Mouse (Mus musculus) heart, embryonic 12.5 days (tissue): ENCODE data around the gene Adgrg1. TPM values are rescaled to one million over a fixed set of nuclear protein-coding genes. Genes with fewer than 3 reads are reported as not detected.

Experiments
- ATAC-seq: fragments of 200-750 bp; cut with Nextera tagmentation; 2 replicates; pipeline ENCODE4 v1.8.0; 2017; ENCODE audit warnings: moderate TSS enrichment, moderate library complexity; ENCODE audit not compliant: insufficient number of reproducible peaks, low FRiP score
- H3K27ac ChIP-seq: fragments of 300-500 bp; sonication (generic); 2 replicates; pipeline ENCODE4 v1.5.1; 2016; ENCODE audit warnings: mild to moderate bottlenecking, moderate library complexity; ENCODE audit not compliant: poor library complexity, severe bottlenecking
- H3K27me3 ChIP-seq: fragments of 300-500 bp; sonication (generic); replicated peaks from 2 replicates; pipeline ENCODE4 v1.6.1; 2016; ENCODE audit warnings: mild to moderate bottlenecking, moderate library complexity
- H3K36me3 ChIP-seq: fragments of 300-500 bp; sonication (generic); 2 replicates; pipeline ENCODE4 v1.6.1; 2016; ENCODE audit warnings: mild to moderate bottlenecking, moderate library complexity
- H3K4me1 ChIP-seq: fragments of 300-500 bp; sonication (generic); replicated peaks from 2 replicates; pipeline ENCODE4 v1.6.1; 2016; ENCODE audit warnings: mild to moderate bottlenecking
- H3K4me2 ChIP-seq: fragments of 300-500 bp; sonication (generic); 2 replicates; pipeline ENCODE4 v1.6.1; 2016; ENCODE audit warnings: mild to moderate bottlenecking, moderate library complexity
- H3K4me3 ChIP-seq: fragments of 300-500 bp; sonication (generic); 2 replicates; pipeline ENCODE4 v1.5.1; 2016; ENCODE audit warnings: mild to moderate bottlenecking
- H3K9ac ChIP-seq: fragments of 300-500 bp; sonication (generic); 2 replicates; pipeline ENCODE4 v1.6.1; 2016; ENCODE audit warnings: mild to moderate bottlenecking, moderate library complexity
- H3K9me3 ChIP-seq: fragments of 300-500 bp; sonication (generic); replicated peaks from 2 replicates; pipeline ENCODE4 v1.6.1; 2016; ENCODE audit warnings: mild to moderate bottlenecking, moderate library complexity
- WGBS: fragments of 180-500 bp; shearing (Covaris S2); methylation state at CpG from one replicate; pipeline ENCODE4 v1.1.7; 2016; 5-methylcytosine and 5-hydroxymethylcytosine counted together
- polyA plus RNA-seq: library from polyadenylated mRNA; unstranded; fragments of >200 nt; fragmentation: Nextera tagmentation; extraction: Ambion mirVana; gene quantifications from 2 replicates; pipeline ENCODE4 v1.2.1, GENCODE M21; 2016

Gene Adgrg1
- polyA plus RNA-seq, 1 experiment from 2014 or later = 6.0 TPM

DNA sequence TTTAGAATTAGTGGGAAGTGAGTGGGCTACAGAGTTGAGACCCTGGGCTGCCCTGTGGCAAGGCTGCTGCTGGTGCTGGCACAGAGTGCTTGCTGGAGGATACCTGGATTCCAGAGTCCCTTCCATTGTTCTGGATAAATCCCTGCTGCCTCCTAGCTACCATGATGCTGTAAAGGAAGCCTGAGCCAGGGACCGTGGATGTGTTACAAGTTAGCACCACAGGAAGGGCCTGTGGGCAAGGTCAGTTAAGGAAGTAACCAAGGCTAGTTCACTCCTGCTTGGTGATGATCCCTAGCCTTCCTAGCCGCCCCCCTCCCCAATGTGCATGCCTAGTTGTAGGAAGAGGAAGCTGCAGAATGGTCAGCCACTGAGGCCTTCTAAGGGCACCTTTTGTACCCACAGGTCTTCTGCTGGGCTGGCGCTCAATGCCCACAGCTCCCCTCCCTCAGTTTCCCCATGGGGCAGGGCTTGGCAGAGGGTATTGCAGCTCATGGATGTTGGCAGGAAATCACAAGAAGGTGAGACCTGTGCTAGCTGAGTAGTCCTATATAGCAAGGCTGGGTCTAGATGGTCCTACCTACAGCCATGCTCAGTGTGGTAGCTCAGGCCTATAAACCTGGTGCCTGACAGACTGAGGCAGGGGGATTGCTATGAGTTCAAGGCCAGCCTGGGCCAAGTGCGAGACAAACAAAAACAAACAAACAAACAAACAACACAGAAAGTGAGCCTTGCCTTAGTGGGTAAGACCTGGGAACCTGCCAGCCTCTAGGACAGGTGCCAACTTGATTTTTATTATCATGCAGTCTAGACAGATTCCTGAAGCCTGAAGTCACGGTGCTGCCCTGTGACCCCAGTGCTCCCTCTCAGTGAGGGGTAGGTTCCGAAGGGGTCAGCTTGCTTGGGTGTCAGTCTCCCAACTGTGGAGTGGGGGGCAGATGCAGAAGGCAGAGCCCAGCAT lies 22.6 kb downstream of the Adgrg1 start:
- Histone ChIP-seq H3K4me2 (no peak overlapping the region), H3K9me3 (no peaks in the 10 kb centered on the region), H3K9ac (no peak overlapping the region), H3K4me1 (peaks cover 73% of the 10 kb centered on the region), H3K36me3 (no peaks in the 10 kb centered on the region), H3K4me3 (no peak overlapping the region), H3K27me3 (no peaks in the 10 kb centered on the region), H3K27ac (no peak overlapping the region)
- 70% methylated on average over 6 of the region's 6 CpGs for WGBS
- no peak for ATAC-seq

GRCm38 (mm10) chr8:94997857-94998243 lies 23.3 kb downstream of the Adgrg1 start:
- no peaks in the 10 kb centered on the region for H3K27me3 ChIP-seq
- H3K27ac ChIP-seq = no peak overlapping the region
- H3K36me3 ChIP-seq = no peaks in the 10 kb centered on the region
- no peak overlapping the region for H3K9ac ChIP-seq
- no peaks in the 10 kb centered on the region for H3K9me3 ChIP-seq
- 60% methylated on average over 6 of the region's 6 CpGs for WGBS
- no peak for ATAC-seq
- H3K4me1 ChIP-seq = peaks cover 70% of the 10 kb centered on the region
- no peak overlapping the region for H3K4me3 ChIP-seq
- no peak overlapping the region for H3K4me2 ChIP-seq

DNA sequence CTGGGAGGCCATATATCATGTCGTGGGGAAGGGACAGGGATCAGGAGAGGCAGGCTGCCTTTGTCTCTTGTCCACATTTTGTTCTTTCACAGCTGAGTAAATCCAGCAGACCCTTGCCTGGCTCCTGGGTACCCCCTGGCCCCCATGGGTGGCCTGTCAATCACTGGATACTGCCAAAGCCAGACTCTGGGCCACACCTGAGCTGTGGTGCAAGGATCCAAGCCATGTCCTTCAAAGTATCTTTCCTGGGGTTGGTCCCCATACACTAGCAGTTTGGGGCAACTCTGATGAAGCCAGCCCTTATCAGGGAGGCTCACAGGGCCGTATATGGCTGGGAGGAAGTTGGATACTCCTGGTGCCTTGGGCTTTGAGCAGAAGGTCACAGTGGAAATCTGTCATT lies 23.9 kb downstream of the Adgrg1 start:
- Histone ChIP-seq H3K27ac (0 out of 2 replicates have a peak overlapping the region, but pooled peaks have one; percentile 8), H3K4me3 (no peak overlapping the region), H3K27me3 (no peaks in the 10 kb centered on the region), H3K9ac (no peak overlapping the region), H3K4me2 (no peak overlapping the region), H3K36me3 (no peaks in the 10 kb centered on the region), H3K4me1 (peaks cover 65% of the 10 kb centered on the region), H3K9me3 (no peaks in the 10 kb centered on the region)
- WGBS = 33% methylated on average over 2 of the region's 2 CpGs
- no peak for ATAC-seq

DNA sequence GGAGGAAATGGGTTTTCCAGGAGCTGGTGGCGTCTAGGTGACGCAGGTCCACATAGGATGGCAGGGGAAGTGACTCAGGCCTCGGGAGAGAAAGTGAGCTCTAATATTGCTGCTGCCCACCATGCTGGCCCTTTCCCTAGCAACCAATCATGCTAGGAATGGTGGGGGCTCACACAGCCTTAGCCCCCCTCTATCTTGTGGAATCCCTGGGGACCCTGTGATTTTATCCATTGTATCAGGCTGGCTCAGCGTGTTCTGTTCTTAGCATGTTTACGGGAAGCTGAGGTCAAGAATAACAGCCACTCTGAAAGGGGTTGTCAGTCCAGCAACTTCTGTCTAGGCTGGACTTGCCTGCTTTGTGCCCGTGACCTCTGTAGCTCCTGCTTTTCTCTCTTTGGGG lies 24.5 kb downstream of the Adgrg1 start:
- no peak overlapping the region for H3K9ac ChIP-seq
- no peaks in the 10 kb centered on the region for H3K36me3 ChIP-seq
- H3K9me3 ChIP-seq = 0 out of 2 replicates have a peak, but pooled peaks cover 4% of the 10 kb centered on the region
- 57% methylated on average over 6 of the region's 6 CpGs for WGBS
- peaks cover 59% of the 10 kb centered on the region for H3K4me1 ChIP-seq
- 0 out of 2 replicates have a peak overlapping the region, but pooled peaks have one; percentile 8 for H3K27ac ChIP-seq
- ATAC-seq = no peak
- no peak overlapping the region for H3K4me3 ChIP-seq
- H3K27me3 ChIP-seq = no peaks in the 10 kb centered on the region
- H3K4me2 ChIP-seq = no peak overlapping the region

GRCm38 (mm10) chr8:94999956-95000355 lies 25.4 kb downstream of the Adgrg1 start:
- 58% methylated on average over 6 of the region's 6 CpGs for WGBS
- H3K36me3 ChIP-seq = no peaks in the 10 kb centered on the region
- H3K27ac ChIP-seq = no peak overlapping the region; the same call in 1 of the 2 replicates
- no peak overlapping the region for H3K4me3 ChIP-seq
- H3K9ac ChIP-seq = no peak overlapping the region
- H3K4me2 ChIP-seq = no peak overlapping the region
- ATAC-seq = peak; percentile 34
- H3K4me1 ChIP-seq = peaks cover 53% of the 10 kb centered on the region
- H3K9me3 ChIP-seq = 0 out of 2 replicates have a peak, but pooled peaks cover 4% of the 10 kb centered on the region
- no peaks in the 10 kb centered on the region for H3K27me3 ChIP-seq

- Histone ChIP-seq H3K36me3 (no peaks in the 10 kb centered on the region), H3K4me1 (peaks cover 53% of the 10 kb centered on the region), H3K4me3 (no peak overlapping the region), H3K4me2 (no peak overlapping the region), H3K27ac (no peak overlapping the region), H3K9ac (no peak overlapping the region), H3K27me3 (no peaks in the 10 kb centered on the region), H3K9me3 (0 out of 2 replicates have a peak, but pooled peaks cover 4% of the 10 kb centered on the region)
- 33% methylated on average over 5 of the region's 5 CpGs for WGBS
- ATAC-seq = no peak
Measured at GRCm38 (mm10) chr8:95000684-95001083, 26.1 kb downstream of the Adgrg1 start.

DNA sequence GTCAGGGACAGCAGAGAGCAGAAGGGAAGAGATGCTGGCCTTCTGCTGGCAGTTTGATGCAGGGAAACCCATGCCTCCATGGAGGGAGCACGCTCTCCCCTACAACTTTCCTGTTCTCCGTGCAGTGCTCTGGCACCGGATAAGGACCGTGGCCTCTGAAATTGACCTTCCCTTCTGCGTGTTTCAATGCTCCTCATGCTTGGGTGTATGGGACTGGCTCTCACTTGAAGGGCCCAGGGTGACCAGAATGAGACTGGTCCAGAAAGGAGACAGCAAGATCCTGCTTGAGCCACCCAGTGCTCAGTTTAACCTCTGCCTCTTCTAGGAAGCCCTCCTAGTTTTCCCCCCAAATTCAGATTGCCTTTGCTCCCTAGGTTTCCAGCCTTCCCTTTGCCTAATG lies 26.6 kb downstream of the Adgrg1 start:
- 73% methylated on average over 5 of the region's 5 CpGs for WGBS
- H3K27me3 ChIP-seq = no peaks in the 10 kb centered on the region
- no peak overlapping the region for H3K4me2 ChIP-seq
- H3K36me3 ChIP-seq = no peaks in the 10 kb centered on the region
- no peak overlapping the region for H3K4me3 ChIP-seq
- H3K9me3 ChIP-seq = 0 out of 2 replicates have a peak, but pooled peaks cover 4% of the 10 kb centered on the region
- H3K27ac ChIP-seq = no peak overlapping the region
- H3K9ac ChIP-seq = no peak overlapping the region
- ATAC-seq = no peak
- peaks cover 53% of the 10 kb centered on the region for H3K4me1 ChIP-seq

DNA sequence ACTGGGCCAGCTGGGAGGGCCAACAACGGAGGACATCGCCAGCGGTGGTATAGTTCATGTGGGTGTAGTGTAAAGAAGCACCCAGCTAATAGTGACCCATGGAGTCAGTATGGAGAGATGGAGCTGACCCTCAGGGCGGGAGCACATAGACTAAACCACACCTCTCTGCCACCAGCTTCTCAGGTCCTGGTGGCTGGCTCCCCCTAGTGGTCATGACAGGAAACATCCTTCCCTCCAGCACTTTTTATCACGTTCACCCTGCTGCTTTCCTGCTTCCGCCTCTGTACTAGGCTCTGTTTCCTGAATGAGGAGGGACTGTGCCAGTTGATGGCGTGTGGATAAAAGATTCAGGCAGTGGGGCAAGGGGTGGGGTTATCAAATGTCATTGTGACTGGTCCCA lies 27.1 kb downstream of the Adgrg1 start:
- H3K27ac ChIP-seq = no peak overlapping the region
- H3K4me1 ChIP-seq = peaks cover 53% of the 10 kb centered on the region
- H3K9ac ChIP-seq = no peak overlapping the region

DNA sequence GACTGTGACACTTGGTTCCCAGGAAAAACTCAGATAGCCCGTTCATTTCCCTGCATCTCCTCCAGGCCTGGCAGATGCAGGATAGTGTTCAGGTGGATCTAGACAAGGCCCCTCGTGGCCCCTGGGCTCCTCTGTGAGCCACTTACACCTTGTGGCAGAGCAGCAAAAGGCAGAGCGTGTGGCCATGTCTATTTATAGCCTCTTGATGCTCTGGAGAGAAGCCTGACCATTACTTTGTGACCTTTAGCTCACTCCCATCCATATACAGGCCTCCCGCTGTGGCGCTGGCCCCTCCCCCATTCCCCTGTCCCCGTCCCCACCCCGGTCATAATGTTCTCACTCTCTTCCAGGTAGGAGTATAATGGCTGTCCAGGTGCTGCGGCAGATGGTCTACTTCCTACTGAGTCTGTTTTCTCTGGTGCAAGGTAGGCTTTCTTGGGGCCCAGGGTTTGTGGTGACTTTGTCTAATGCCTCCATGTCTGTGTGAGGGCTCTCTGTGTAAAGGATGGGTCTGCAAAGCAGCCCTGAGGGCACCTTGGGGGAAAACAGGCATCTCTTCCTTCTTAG lies 27.6 kb downstream of the Adgrg1 start:
- Histone ChIP-seq H3K9ac (no peak overlapping the region), H3K27ac (peak overlapping the region; percentile 18; the same call in 1 of the 2 replicates), H3K9me3 (0 out of 2 replicates have a peak, but pooled peaks cover 4% of the 10 kb centered on the region), H3K4me2 (peak overlapping the region; percentile 34), H3K4me1 (peaks cover 52% of the 10 kb centered on the region), H3K4me3 (no peak overlapping the region), H3K27me3 (no peaks in the 10 kb centered on the region), H3K36me3 (no peaks in the 10 kb centered on the region)
- WGBS = 30% methylated on average over 8 of the region's 8 CpGs
- peak; percentile 27 for ATAC-seq

More for the DNA sequence above, 27.1 kb downstream of the Adgrg1 start:
- Histone ChIP-seq H3K9me3 (0 out of 2 replicates have a peak, but pooled peaks cover 4% of the 10 kb centered on the region), H3K36me3 (no peaks in the 10 kb centered on the region), H3K4me2 (peak overlapping the region; percentile 34; the same call in 1 of the 2 replicates), H3K27me3 (no peaks in the 10 kb centered on the region), H3K4me3 (no peak overlapping the region)
- peak; percentile 54 for ATAC-seq
- 5% methylated on average over 7 of the region's 7 CpGs for WGBS

DNA sequence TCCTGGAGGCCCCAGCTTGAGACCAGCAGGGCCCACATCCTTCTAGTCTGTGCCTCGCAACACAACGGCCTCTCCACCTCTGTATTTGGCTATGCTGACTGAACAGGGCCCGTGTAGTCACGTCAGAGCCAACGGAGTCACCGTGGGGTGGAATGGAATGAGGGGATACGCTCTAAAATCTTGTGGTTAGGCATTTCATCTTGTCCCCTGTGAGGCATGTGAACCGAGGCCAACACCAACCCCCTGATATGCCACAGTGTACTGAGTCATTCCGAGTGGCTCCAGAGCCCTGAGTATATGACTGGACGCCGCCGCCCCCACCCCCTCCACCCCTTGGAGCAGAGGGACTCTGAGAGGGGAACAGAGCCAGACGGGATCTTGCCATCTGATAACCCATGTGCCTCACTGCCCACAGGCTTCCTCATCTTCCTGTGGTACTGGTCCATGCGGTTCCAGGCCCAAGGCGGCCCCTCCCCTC lies 37.9 kb downstream of the Adgrg1 start:
- no peak overlapping the region for H3K4me3 ChIP-seq
- H3K9me3 ChIP-seq = no peaks in the 10 kb centered on the region
- 0 out of 2 replicates have a peak, but pooled peaks cover 3% of the 10 kb centered on the region for H3K4me1 ChIP-seq
- H3K4me2 ChIP-seq = no peak overlapping the region
- no peaks in the 10 kb centered on the region for H3K27me3 ChIP-seq
- WGBS = 69% methylated on average over 15 of the region's 15 CpGs
- no peaks in the 10 kb centered on the region for H3K36me3 ChIP-seq
- H3K9ac ChIP-seq = no peak overlapping the region
- no peak overlapping the region for H3K27ac ChIP-seq
- no peak for ATAC-seq

- Histone ChIP-seq H3K4me3 (no peak overlapping the region), H3K9ac (no peak overlapping the region), H3K4me1 (0 out of 2 replicates have a peak, but pooled peaks cover 10% of the 10 kb centered on the region), H3K27me3 (no peaks in the 10 kb centered on the region), H3K36me3 (no peaks in the 10 kb centered on the region), H3K9me3 (no peaks in the 10 kb centered on the region), H3K4me2 (no peak overlapping the region), H3K27ac (no peak overlapping the region)
- 59% methylated on average over 4 of the region's 4 CpGs for whole genome bisulfite sequencing
- ATAC-seq = no peak
Measured at GRCm38 (mm10) chr8:95015866-95016265, 41.3 kb downstream of the Adgrg1 start.
